Comparison of ENCODE assay signal across 1 mouse cellular context in the genomic region with DNA sequence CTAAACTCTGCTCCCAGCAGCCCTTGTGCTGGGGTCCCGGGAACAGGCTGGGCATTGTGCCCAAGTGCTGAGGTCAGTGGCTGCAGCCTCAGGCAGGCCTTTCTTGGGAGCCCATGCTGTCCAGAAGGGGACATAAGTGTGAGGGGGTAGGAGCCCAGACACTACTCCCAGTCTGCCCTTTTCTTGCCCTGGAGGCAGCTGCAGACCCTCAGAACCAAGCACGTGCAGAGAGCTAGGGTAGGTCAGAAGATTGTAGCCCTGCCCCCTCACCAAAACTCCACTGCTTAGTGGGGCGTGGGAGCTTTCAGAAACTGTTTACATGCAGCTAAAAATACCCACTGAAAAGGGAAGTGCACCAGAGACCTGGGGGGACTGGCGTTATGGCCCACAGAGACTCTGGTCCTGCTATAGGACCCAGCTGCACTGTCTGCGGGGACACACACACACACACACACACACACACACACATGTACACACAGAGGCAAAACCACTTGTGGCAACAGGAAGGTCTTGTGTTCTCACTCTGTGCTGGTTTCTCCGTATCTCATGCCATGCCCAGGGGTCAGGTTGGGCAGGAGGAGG.
TF ChIP-seq lines count a peak whose summit lies in the region.

No protein-coding gene starts in this region.

TF ChIP-seq in C2C12, 6 proteins besides CTCF, POLR2A, EP300 and RAD21 (continued from another document):
- no peak for TF ChIP-seq MYOG (IDR thresholded peaks at IDR 0.05; ENCODE audit: control insufficient read depth, extremely low read depth, insufficient read length)
TF ChIP-seq in C2C12: peak in this region for 0.
